Mouse (Mus musculus): ENCODE results near the gene Higd1c.
A peak's percentile ranks its signal among the peaks of the same experiment; 100 is the strongest.
"Not testable (repeated sequence)": the region's sequence is repeated elsewhere in the genome, so short reads cannot be mapped to it uniquely, and the experiment has no call there.

Gene Higd1c

GRCm38 (mm10) chr15:100406088-100406487 lies 41.7 kb downstream of the Higd1c start:
- DNase-seq (ENCODE audit: extremely low read depth, insufficient read length, low spot score): no peak

GRCm38 (mm10) chr15:100410918-100411672 lies 46.8 kb downstream of the Higd1c start:
- peak; percentile 52 for DNase-seq (ENCODE audit: extremely low read depth, insufficient read length, low spot score)

GRCm38 (mm10) chr15:100411731-100412130 lies 47.4 kb downstream of the Higd1c start:
- no peak for DNase-seq (ENCODE audit: extremely low read depth, insufficient read length, low spot score)

GRCm38 (mm10) chr15:100413306-100413705 lies 49.0 kb downstream of the Higd1c start:
- no peak for DNase-seq (ENCODE audit: extremely low read depth, insufficient read length, low spot score)

- DNase-seq (ENCODE audit: extremely low read depth, insufficient read length, low spot score): no peak
Measured at GRCm38 (mm10) chr15:100414011-100414410, 49.7 kb downstream of the Higd1c start.

- DNase-seq (ENCODE audit: extremely low read depth, insufficient read length, low spot score): no peak
Measured at GRCm38 (mm10) chr15:100414942-100415341, 50.6 kb downstream of the Higd1c start.

GRCm38 (mm10) chr15:100415684-100416083 lies 51.3 kb downstream of the Higd1c start:
- DNase-seq (ENCODE audit: extremely low read depth, insufficient read length, low spot score): no peak

GRCm38 (mm10) chr15:100417854-100418450 lies 53.6 kb downstream of the Higd1c start:
- DNase-seq (ENCODE audit: extremely low read depth, insufficient read length, low spot score): no peak

- no peak for DNase-seq (ENCODE audit: extremely low read depth, insufficient read length, low spot score)
Measured at GRCm38 (mm10) chr15:100419311-100419710, 55.0 kb downstream of the Higd1c start.

- no peak for DNase-seq (ENCODE audit: extremely low read depth, insufficient read length, low spot score)
Measured at GRCm38 (mm10) chr15:100419901-100420745, 55.8 kb downstream of the Higd1c start.

- DNase-seq (ENCODE audit: extremely low read depth, insufficient read length, low spot score): peak; percentile 63
Measured at GRCm38 (mm10) chr15:100421059-100421757, 56.9 kb downstream of the Higd1c start.

- not testable (repeated sequence) for DNase-seq (ENCODE audit: extremely low read depth, insufficient read length, low spot score)
Measured at GRCm38 (mm10) chr15:100421758-100422197, 57.4 kb downstream of the Higd1c start, which contains the start of gene Gm5475. Gene Gm5475, plus strand, starts transcription at chr15:100422147.

- DNase-seq (ENCODE audit: extremely low read depth, insufficient read length, low spot score): no peak
Measured at GRCm38 (mm10) chr15:100422476-100422875, 58.1 kb downstream of the Higd1c start.

GRCm38 (mm10) chr15:100422899-100423860 lies 58.8 kb downstream of the Higd1c start:
- peak; percentile 91 for DNase-seq (ENCODE audit: extremely low read depth, insufficient read length, low spot score)

GRCm38 (mm10) chr15:100423916-100424315 lies 59.6 kb downstream of the Higd1c start:
- no peak for DNase-seq (ENCODE audit: extremely low read depth, insufficient read length, low spot score)

GRCm38 (mm10) chr15:100424396-100425122 lies 60.2 kb downstream of the Higd1c start, which contains the start of gene Slc11a2:
Gene Slc11a2, minus strand, starts transcription at chr15:100425072.
- DNase-seq (ENCODE audit: extremely low read depth, insufficient read length, low spot score): no peak

- no peak for DNase-seq (ENCODE audit: extremely low read depth, insufficient read length, low spot score)
Measured at GRCm38 (mm10) chr15:100428296-100428905, 64.1 kb downstream of the Higd1c start.

GRCm38 (mm10) chr15:100429959-100430565 lies 65.7 kb downstream of the Higd1c start:
- no peak for DNase-seq (ENCODE audit: extremely low read depth, insufficient read length, low spot score)
